Mouse (Mus musculus) left cerebral cortex, adult 9 months (tissue): ENCODE measurements around the gene Pdgfb.
A peak's percentile ranks its signal among the peaks of the same experiment; 100 is the strongest.

Experiments used
- DNase-seq, 2 experiments: peaks; one replicate each; pipeline ENCODE4 v3.0.0; 2022; ENCODE audit warnings: low spot score in 2 of 2

Pdgfb gene

DNA sequence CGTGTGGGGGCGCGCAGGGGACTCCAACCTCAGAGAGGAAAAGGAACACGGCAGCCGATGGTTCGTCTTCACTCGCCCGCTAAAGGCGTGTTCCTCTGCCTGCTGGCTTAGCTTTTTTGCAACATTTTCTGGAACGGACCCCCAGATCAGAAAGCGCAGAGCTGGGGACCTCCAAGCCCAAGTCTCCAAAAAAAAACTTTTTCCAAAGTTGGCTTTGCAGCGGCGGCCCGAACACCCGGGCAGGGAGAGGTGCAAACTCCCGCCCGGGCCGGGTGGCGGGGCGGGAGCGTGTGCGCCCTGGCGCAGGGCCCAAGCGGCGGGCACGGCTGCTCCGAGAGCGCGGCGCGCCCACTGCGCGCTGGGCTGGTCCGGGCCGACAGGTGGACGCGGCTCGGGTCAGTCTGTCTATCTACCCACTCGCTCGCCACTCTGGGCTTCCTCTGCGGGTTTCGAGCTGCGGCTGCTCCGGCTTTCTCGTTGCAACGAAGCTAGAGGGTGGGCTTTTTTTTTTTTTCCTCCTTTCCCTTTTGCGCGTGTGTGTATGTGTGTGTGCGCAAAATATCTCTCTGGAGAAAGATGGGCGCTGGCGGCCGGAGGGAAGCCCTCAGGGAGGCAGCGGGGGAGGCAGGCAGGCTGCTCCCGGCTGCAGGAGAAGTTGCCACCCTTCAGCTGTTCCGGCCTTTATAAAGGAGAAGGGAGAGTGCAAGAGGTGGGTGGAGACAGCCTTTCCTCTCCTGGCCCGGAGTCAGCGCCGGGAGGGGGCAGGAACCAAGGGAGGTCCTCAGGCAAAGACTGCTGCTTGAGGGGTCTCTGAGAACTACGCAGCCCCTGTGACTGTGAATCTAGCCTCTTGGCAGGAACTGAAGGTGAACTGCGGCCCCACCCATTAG is at the start of gene Pdgfb:
Pdgfb (minus strand) TSS at position 657 of the 890 bp plus-strand sequence.
- peak in 1 of 2 experiments; percentile 70 for DNase-seq

DNA sequence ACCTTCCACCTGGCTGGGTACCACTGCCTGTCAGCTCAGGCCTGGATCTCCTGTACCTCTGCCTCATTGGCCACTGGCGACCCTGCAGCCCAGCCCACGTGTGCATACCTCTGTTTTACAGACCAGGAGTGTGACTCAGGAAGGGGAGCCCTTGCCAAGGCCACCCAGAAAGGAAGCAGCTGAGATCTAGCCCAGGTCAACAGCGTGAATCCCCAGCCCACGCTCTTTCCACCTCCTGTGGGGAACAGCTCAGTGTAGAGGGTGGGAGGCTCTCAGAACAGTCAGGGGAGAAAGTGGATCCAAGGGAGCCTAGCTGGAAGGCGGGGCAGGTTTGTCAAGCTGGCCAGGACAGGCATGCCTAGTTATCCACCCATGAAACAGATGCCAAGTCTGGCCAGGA is 48.0 kb upstream of the Pdgfb start:
- DNase-seq: no peak

DNA sequence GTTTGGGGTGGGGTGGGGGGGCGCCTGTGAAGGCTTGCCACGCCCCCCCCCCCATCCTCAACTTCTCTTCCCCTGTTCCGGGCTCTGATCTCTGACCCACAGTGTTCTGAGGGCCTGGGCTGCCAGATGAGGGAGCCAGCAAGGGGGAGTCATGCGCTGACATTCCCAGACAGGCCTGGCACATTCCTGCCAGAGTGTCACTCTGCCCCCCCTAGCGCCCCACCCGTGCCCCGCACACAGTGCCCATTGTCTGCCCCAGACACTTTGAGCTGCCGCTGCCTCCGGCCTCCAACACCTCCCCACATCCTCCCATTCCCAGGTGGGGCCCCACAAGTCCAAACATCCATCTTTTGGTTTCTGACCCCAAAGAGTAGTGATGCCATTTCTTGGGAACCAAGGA is 47.6 kb upstream of the Pdgfb start:
- DNase-seq: no peak

DNA sequence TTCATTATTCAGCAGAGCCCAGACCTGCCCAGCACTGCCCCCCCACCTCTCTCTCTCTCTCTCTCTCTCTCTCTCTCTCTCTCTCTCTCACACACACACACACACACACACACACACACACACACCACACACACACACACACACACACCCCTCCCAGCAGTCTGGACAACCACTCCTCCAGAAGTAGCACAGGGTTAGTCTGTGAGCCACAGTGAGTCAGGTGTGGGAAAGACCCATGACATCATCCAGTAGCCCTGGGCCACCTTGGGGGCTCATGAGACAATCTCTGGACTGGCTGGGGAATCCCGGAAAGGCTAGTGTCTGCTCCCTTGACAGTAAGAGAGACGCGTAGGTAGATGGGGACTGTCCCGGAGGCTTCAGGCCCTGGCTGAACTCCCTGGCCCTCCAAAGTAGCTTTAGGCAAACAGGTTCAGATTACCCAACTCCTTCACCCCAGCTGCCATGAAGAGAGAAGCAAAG is 46.3 kb upstream of the Pdgfb start:
- DNase-seq: no peak

DNA sequence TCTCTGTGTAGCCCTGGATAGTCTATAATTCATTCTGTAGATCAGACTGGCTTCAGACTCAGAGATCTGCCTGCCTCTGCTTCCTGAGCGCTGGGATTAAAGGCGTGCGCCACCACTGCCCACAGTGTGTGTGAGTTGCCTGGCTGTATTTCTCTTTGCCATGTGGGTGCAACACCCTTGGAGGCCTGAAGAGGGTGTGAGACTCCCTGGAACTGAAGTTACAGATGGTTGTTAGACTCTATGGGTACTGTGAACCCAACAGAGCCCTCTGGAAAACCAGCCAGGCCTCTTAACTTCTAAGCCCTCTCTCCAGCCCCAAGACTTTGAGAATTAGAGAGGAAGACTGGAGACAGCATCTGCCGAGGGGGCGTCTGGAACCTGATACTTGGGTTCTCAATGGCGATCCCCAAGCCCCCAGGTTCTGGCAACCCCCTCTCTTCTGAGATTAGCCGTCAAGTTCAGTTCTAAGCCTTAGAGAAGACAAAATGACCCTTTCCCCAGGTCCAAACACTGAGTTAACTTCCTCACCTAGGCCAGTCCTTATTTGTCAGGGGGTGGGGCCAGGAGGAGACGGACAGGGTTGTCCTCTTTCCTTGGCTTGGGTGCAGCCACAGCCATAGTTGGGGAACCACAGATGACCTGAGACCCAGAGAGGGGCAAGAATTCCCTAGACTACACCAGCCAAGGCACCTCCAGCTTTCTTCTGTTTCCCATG is 45.7 kb upstream of the Pdgfb start:
- no peak for DNase-seq

DNA sequence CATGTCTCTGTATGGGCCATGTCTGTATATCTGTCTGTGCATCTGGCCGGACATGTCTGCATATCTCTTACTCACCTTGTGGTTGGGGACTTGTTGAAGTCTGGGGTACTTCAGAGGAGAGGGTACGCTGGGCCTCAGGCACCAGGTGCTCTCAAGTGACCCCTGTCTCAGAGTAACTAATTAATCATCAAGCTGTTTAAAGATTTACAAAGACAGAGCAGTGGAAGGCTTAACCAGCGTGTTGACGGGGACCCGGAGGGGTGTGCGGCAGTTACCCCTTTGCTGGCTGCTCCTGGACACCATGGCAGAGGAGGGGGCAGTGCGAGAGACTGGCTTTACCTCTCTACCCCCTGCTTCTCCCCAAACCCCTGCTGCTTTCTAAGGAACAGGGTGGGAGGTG is 44.8 kb upstream of the Pdgfb start:
- no peak for DNase-seq

DNA sequence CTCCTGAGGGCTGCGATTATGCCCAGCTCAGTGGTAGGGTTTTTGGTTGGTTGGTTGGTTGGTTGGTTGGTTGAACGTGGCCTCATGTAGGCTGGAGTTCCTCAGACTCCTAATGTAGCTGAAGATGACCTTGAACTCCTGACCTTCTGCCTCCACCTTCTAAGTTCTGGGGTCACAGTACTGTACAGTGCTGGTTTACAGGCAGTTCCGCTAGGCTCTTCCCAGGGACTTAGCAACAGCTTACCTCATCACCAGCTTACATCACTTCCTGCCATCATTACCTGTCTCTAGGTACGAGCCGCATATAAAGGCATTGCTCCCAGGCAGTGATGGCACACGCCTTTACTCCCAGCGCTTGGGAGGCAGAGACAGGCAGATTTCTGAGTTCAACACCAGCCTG is 43.4 kb upstream of the Pdgfb start:
- no peak for DNase-seq

DNA sequence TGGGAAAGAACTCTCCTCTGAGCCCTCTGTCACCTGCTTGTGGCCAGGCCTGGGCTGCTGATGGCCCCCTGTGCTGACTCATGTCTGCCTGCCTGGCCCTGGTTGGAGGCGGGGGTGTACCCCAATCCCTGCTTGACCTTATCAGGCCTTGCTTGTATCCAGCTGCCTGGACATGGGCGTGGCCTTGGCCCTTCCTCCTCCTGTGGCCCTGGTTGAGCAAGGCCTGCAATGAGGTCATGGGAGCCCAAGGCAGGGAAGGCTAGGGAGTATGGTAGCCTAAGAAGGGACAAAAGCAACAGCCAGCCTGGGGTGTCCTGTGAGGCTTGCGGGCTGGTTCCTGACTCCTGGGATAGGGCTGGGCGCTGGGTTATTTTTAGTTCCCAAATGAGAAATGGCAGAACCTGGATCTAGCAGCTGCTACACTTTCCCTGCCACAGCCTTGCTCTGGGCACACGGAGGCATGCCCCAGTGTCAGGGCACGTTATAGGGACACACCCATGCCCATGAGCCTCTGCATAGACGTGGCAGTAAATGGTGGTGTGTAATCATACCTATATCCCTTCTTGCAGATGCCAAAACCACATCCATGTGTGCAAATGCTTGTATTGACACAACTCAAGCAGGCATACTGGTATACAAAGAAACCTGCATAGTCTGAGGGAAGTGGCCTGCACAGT is 39.4 kb upstream of the Pdgfb start:
- no peak for DNase-seq

DNA sequence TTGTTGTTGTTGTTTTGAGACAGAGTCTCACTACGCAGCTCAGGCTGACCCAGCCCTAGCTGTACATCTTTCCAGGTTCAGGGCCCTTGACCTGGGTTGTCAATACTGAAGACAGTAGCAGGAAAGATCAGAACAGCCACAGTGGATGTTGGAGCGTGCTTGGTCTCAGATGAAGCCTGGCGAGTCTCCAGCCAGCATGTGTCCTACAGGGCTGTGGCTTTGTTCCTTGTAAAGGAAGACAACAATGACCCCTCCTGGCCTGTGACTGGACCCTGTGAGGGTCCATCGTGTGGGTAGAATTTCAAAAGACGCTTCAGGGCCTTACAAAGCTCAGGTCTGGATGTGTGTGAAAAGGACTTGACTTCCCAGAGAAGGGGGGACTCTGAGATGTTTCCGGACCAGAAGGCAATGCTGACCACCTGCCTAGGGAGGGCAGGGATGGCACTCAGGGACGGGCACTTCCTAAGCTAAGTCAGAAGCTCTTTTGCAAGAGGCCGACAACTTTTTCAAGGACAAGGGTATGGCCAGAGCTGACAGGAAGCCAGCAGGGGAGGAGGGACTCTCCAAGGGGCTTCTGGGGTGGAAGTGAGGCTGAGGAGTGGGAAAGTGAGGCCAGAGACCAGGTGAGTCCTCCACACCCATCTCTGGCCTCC is 38.7 kb upstream of the Pdgfb start:
- no peak for DNase-seq

DNA sequence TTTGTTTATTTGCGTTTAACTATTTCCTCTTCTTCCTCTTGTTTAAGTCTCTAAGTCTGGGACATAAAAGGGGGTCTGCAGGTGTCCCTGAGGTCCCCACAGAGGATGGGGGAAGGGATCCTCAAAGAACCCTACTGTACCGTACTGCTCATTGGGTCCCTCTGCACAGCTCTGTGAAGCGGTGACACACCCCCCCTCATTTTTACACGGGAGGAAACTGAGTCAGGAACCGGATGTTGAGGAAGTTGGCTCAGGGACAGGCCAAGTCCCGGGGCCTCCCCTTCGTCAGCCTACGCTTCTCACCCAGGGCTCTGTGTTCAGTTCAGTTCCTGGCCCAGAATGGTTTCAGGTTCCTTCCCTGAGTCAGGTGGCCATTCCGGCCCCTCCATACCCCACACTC is 37.0 kb upstream of the Pdgfb start:
- DNase-seq: no peak

DNA sequence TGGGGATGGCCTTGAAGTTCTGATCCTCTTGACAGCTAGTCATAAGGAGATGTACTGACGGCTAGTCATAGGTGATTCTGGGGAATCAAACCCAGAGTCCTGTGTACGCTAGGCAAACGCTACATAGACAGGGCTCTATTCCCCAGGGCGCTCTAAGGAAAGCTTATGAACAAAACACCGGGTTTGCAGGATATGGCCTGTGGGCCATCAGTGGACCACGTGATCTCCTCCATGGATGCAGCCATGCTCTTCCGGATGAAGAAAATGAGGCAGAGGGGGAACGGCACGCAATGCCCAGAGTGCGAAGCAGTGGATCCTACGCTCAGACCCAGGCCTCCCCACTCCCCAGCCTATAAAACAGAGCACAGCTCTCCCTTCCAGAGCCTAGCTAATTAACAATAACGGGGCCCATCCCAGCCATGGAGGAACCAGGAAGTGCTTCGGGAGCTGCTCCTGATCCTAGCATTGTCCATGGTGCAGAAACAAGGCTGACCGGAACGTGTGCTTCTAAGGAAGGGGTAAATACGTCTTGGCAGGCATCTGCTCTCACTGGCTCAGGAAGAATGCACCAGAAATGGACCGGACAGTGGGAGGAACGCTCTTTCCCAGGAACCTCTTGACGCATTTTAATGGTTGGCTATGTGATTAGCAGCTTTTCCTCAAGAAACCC is 36.5 kb upstream of the Pdgfb start:
- DNase-seq: no peak

DNA sequence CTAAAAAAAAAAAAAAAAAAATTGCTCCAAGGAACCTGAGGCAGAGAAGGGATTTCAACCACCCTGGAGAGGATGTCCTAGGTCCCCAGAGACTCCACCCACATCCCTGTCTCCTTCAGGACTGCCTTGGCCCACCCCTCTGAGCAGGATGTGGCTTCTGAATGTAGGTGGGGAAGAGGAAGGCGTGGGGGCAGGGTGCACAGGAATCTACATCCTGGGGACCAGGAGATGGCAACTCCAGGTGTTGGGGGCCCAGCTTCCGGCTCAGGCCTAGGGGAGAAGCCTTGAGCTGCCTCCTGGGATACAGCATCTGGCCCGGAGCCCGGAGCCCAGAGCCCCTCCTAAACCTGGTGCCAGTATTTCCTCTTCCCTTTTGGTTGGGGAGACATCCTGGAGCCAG is 35.3 kb upstream of the Pdgfb start:
- DNase-seq: no peak

DNA sequence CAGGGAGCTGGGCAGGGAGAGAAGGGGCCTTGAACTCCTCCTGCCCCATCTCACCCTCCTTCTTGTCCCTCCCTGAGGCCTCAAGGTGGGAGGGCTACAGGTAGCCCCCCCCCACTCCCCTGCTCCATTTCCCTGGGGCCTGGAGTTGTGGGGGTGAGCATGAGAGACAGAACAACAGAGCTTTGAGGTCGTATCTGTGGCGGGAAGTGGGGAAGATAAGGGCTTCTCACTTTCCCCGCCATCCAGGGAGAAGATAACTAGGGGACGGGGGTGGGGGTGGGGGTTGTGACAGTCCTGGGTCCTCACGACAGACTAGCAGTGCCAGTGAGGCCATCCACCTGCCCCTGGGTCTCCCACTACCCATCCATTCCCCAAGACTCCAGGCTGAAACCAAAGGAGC is 33.2 kb upstream of the Pdgfb start:
- DNase-seq: no peak

DNA sequence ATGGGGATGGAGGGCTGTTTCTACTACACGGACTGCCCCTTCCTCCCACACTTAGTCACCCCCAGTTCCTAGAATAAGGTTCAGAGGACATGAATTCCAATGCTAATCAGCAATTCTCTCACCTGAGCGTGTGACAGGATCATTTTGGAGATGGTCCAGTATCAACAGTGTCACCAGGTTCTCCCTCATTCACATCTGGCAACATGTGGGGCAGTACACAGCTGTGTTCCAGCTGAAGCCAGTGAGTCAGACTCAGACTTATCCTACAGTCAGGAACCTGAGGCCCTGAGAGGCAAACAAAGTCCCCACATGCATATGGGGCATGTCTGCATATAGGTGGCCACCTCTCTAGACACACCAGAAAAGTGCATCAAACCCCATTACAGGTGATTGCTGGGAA is 32.5 kb upstream of the Pdgfb start:
- DNase-seq: no peak

DNA sequence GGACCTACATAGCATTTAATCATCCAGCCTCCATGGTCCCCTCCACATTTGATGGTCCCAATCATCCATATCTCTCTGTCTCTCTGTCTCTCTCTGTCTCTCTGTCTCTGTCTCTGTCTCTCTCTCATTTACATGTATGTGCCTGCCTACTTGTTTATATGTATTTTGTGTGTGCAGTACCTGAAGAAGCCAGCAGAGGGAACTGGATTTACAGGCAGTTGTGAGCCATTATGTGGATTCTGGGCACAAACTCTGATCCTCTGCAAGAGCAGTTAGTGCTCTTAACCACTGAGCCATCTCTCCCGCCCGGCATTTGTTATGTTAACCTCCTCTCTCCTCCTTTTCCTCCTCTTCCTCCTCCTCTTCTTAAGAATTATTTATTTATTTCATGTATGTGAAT is 31.0 kb upstream of the Pdgfb start:
- no peak for DNase-seq

DNA sequence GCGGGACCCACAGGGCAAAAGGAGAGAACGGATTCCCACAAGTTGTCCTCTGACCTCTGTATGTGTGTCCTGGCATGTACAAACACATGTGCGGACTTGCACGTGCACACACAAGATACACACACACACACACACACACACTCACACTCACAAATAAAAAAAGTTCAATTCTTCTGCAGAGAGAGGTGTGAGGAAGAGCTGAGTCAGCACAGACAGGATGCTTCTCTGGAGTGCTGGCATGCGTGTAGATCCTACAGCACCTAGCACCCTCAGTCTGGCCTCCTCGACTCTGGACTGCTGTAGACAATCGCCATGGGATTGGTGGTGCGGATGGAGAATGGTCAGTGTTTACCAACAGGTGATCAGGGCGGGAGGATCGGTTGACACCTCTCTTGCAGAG is 29.5 kb upstream of the Pdgfb start:
- DNase-seq: no peak

DNA sequence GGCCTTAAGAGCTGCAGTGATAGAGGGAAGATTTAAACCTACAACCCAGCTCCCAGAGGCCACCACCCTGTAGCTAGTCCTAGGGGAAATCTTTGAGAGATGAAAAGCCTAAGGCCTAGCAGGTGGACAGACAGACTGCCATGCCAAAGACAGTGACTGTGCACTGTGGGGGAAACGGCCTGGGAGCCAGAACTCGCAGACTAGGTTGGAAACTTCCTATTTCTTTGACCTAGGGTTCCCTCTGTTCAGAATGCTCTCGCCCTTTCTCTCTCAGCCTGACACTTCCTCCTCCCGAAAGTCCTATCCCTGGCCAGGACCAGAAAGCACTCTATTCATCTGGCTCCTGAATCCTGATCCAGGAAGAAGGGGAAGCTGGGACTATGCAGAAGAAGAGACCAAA is 27.4 kb upstream of the Pdgfb start:
- no peak for DNase-seq

DNA sequence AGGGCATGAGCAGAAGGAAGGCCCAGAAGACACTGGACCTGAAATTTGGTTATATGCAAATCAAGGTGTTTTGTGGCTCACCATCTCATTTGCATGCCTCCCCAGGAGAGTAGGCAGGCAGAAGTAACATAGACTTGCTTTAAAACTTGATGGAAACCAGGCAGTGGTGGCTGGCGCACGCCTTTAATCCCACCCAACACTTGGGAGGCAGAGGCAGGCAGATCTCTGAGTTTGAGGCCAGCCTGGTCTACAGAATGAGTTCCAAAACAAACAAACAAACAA is 23.3 kb upstream of the Pdgfb start:
- DNase-seq: no peak

DNA sequence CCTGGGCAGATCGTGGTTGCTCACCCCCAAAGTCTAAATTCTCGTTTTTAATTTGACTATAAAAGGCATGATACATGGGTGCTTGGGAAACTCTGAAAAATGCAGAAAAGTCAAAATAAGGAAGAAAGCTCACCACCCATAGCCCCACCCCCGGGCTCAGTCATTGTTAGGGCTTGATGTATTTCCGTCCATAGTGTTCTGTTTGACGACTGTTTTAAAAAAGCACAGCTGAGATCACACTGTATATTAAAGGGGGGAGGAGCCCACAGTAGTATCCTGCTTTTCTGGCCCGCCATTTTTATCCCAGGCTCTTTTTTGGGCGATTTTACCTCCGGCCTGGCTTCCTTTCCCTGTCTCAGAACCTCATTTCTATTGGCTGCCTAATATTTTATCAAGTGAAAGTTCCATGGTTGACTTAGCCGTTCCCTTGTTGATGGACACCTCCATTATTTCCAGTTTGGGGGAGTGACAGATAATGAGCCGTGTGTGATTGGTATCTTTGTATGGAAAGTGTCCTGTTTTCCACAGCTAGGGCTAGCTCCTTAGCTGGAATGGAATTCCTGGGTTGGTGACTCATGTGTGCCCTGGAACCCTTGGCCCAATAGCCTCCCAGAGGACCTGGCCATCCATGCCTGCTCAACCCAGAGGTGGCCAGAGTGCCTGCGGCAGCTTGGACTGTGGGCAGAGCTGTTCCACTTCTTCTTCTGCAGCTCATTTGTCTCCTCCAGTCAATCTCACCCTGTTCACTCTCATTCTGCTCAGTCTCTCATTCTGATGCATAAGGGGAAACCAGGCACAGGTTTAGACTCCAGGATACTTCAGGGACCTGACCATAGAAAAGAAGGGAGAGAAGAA is 22.7 kb upstream of the Pdgfb start:
- no peak for DNase-seq

DNA sequence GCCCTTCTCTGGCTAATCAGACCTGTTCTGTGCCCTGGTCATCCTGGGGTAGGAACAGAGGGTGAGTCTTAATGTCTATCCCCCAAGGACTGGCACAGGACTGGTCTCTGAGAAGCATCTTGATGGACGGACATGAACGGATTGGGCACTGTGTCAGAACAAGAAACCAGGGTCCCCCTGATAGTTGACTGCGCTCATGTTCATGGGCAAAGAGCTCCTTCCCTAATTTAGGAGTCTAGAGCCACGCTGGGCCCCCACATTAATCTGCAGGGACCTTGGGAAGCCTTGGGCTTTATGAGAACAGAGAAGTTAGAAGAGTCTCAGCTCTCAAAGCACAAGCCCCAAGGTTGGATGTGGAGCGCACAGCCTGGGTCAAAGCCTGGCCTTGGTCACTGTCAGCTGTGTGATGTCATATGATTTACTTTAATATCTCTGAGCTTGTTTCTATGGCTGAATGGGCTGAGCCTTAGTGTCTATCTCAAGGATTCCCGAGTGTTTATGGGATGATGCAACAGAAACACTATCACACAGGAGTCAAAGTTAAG is 20.6 kb upstream of the Pdgfb start:
- DNase-seq: no peak

DNA sequence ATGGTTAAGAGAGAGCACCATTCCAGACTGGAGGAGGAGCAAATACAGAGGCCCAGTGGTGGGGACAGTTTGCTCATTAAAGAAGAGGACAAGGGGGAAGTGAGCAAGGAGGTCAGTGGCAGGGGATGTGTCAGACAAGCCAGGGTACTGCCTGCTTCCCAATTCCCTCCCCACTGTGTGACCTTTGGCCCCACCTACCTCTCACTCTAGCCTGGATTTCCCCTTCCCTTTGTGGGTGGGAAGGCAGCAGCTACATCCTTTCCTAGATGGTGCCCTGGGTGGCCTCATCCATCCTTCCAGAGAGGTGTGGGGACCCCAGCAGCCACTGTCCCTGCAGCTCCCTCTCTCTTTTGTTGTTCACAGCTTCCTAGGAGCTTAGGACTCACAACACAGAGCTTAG is 20.1 kb upstream of the Pdgfb start:
- DNase-seq: no peak
